Mouse (Mus musculus) regulatory T cell (primary cell): ENCODE measurements around the gene Grn.
"Not testable (repeated sequence)": the region's sequence is repeated elsewhere in the genome, so short reads cannot be mapped to it uniquely, and the experiment has no call there.

Experiments
- in situ Hi-C: fragments of 300-600 bp; cut with MboI, MseI; formaldehyde crosslinking; loops from one replicate; pipeline ENCODE4 v1.15.1; 2025; ENCODE audit warnings: high pct_unique_total_duplicates

Grn gene

GRCm38 (mm10) chr11:102430121-102431017 is at the start of gene Grn:
TSS of gene Grn (plus strand) at chr11:102430315.
- in situ Hi-C loops, result loop anchor here (5.0 kb wide), 1 partner anchor 118 kb away; no protein-coding TSS in a partner anchor

GRCm38 (mm10) chr11:102381341-102382100 is 48.6 kb upstream of the Grn start:
- in situ Hi-C loops, result no loop called here

GRCm38 (mm10) chr11:102382794-102383193 is 47.3 kb upstream of the Grn start:
- in situ Hi-C loops, result no loop called here

GRCm38 (mm10) chr11:102383365-102384136 is 46.6 kb upstream of the Grn start:
- in situ Hi-C loops, result no loop called here

GRCm38 (mm10) chr11:102384418-102384817 is 45.7 kb upstream of the Grn start:
- in situ Hi-C loops, result no loop called here

GRCm38 (mm10) chr11:102385075-102385474 is 45.0 kb upstream of the Grn start:
- in situ Hi-C loops, result no loop called here

GRCm38 (mm10) chr11:102386121-102386520 is 44.0 kb upstream of the Grn start:
- in situ Hi-C loops, result no loop called here

- in situ Hi-C loops, result not testable (repeated sequence)
Observed at GRCm38 (mm10) chr11:102389436-102389835, 40.7 kb upstream of the Grn start.

- in situ Hi-C loops, result no loop called here
Observed at GRCm38 (mm10) chr11:102392441-102393237, 37.5 kb upstream of the Grn start.

GRCm38 (mm10) chr11:102393238-102393634 is 36.9 kb upstream of the Grn start, which contains the start of gene Rundc3a:
TSS of gene Rundc3a (plus strand) at chr11:102393403.
- in situ Hi-C loops, result no loop called here

- in situ Hi-C loops, result no loop called here
Observed at GRCm38 (mm10) chr11:102393719-102394420, 36.2 kb upstream of the Grn start.

GRCm38 (mm10) chr11:102394421-102395124 is 35.5 kb upstream of the Grn start:
- in situ Hi-C loops, result no loop called here

- in situ Hi-C loops, result no loop called here
Observed at GRCm38 (mm10) chr11:102395250-102395649, 34.9 kb upstream of the Grn start.

- in situ Hi-C loops, result no loop called here
Observed at GRCm38 (mm10) chr11:102396263-102396662, 33.9 kb upstream of the Grn start.

- in situ Hi-C loops, result no loop called here
Observed at GRCm38 (mm10) chr11:102396671-102397141, 33.4 kb upstream of the Grn start.

GRCm38 (mm10) chr11:102398007-102398825 is 31.9 kb upstream of the Grn start:
- in situ Hi-C loops, result no loop called here

- in situ Hi-C loops, result no loop called here
Observed at GRCm38 (mm10) chr11:102399107-102399506, 31.0 kb upstream of the Grn start.

- in situ Hi-C loops, result loop anchor here (5.0 to 25.0 kb wide), 3 partner anchors 77 to 937 kb away; partner anchors contain the start of genes Atxn7l3, Rnd2 and Vat1
Observed at GRCm38 (mm10) chr11:102399610-102400072, 30.5 kb upstream of the Grn start.
